Mouse (Mus musculus) layer of hippocampus, adult 18-20 months (tissue): Measurements from ENCODE around the gene Gm11562. TPM values are rescaled to one million over a fixed set of nuclear protein-coding genes. Genes with fewer than 3 reads are reported as not detected.
"Not testable (repeated sequence)": the region's sequence is repeated elsewhere in the genome, so short reads cannot be mapped to it uniquely, and the experiment has no call there.

Source experiments
- DNase-seq, 2 experiments: peaks; one replicate each; pipeline ENCODE4 v3.0.0; 2022; ENCODE audit warnings: low spot score in 2 of 2
- long read RNA-seq: library from polyadenylated mRNA; stranded (forward); transcript quantifications from one replicate; pipeline ENCODE4 v2.0.0, GENCODE M21; 2021
- total RNA-seq, 2 experiments: library from RNA; stranded (reverse); gene quantifications; 2 replicates each; pipeline ENCODE4 v1.2.3; 2021

Gene Gm11562
- total RNA-seq = not detected
- long read RNA-seq = 0 reads

DNA sequence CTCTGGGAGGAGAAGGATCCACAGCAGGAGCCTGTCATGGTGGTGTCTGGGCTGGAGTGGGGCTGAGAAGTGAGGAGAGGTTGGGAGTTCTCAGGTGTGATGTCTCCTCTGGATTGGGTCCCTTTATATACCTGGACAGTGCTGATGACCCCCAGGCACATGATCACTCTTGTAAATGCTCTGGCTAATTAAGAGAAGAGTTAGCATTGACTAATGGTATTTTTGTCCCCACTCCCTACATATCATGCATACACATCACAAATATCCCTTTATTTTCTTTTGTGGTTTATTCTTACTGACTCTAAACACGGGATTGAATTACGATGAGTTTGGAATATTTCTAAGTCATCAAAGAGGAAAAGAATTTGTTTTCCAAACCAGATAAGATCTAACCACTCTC lies at the start of gene Gm11562:
Gene Gm11562, minus strand, starts transcription at position 101 of the 400 bp plus-strand sequence.
- DNase-seq = no peak

DNA sequence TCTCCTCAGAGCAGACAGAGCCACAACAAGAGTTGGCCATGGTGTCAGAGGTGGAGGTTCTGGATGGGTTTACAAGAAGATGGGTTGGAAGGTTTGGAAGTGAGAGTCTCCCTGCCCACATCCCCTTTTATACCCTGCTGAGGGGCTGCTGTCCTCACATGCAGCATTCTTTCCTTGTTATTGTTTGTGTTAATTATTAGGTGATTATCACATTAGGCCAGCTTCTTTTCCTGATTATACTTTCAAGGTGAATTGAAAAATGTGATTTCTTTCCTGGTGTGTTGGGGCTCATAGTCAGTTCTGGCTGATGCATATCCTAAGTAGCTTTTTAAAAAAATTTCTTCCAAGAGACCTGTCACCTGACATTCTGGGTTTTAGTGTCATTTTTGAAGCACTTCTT lies 45.6 kb upstream of the Gm11562 start, which contains the start of gene Krtap4-6:
Gene Krtap4-6, minus strand, starts transcription at position 101 of the 400 bp plus-strand sequence.
- DNase-seq = no peak

DNA sequence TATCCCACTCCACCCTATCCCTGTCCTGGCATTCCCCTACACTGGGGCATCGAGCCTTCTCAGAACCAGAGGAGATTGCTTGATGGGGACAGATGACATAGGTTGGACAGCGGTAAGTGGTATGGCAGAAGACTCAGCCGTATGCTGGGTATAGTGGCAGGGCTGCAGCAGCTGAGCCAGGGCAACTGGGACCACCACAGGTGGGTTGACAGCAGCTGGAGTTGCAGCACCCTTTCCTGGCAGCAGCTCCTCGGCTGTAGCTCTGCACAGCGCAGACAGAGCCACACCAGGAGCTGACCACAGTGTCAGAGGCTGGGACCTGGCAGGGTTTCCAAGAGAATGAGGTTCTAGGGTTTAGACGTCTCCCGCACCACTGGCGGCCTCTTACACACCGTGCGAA lies 42.6 kb upstream of the Gm11562 start:
- DNase-seq = no peak

DNA sequence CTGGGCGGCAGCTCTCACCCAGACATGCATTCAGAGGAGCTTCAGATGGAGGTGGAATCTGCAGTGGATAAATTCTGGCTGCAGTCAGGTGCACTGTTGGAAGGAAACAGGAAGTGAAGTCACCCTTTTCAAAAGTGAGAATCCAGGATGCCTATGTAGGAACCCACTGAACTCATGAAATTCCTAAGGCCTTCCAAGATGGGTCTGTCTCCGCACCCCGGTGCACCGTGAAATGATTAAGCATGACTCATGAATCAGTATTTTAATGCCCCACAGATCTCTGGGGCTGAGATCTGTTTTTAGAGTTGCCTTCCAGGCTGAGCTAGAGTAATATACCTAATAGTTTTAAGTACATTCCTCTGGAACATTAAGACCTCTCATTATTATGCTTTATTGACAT lies 39.0 kb upstream of the Gm11562 start:
- no peak for DNase-seq

GRCm38 (mm10) chr11:99658467-99659010 lies 38.3 kb upstream of the Gm11562 start, which contains the start of gene Gm11563:
Gene Gm11563, minus strand, starts transcription at chr11:99658960.
- DNase-seq = not testable (repeated sequence)

GRCm38 (mm10) chr11:99657051-99657450 lies 36.8 kb upstream of the Gm11562 start:
- DNase-seq = no peak

- DNase-seq = no peak
These were observed 29.9 kb upstream of the Gm11562 start, which contains the start of gene Gm11555 for GRCm38 (mm10) chr11:99650136-99650535. Gene Gm11555, minus strand, starts transcription at chr11:99650236.

DNA sequence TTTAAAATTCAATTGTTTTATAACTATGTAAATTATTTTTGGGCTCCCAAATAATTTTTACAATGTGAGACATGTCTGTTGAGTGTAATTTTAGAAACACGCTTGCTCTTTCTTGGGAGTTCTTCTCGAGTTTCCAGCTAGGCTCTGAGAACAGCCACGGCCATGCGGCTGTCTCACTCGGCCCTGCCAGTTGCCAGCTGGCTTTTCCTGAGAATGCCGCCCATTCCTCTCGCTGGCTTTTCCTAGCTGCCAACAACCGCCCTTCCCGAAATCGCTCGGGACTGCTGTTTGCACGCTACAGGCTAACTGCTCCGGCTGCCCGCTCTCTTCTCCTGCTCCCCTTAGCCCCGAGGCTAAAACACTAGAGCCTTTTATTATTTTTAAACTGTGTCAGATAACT lies 26.2 kb upstream of the Gm11562 start:
- DNase-seq = peak in 1 of 2 experiments; percentile 2

DNA sequence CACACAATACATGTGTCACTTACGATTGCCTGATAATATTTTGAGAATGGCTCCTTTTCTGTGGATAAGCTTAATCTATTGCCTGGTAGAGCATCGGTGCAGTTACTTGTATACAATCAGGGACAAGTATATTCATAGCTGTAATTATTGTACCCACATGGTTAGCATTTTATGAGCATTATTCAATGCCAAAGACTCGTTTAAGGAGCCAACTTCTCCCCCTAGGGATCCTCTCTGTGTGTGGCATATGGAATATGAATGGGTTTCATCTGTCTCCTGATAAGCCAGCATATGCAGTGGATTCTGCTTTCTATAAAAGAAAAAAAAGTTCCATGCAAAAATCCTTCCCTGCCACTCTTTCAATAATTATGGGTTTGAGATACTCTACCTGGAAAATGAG lies 24.1 kb upstream of the Gm11562 start:
- peak in 1 of 2 experiments; percentile 47 for DNase-seq

GRCm38 (mm10) chr11:99643635-99644139 lies 23.5 kb upstream of the Gm11562 start, which contains the start of gene Krtap4-7:
Gene Krtap4-7, minus strand, starts transcription at chr11:99644089.
- not testable (repeated sequence) for DNase-seq

DNA sequence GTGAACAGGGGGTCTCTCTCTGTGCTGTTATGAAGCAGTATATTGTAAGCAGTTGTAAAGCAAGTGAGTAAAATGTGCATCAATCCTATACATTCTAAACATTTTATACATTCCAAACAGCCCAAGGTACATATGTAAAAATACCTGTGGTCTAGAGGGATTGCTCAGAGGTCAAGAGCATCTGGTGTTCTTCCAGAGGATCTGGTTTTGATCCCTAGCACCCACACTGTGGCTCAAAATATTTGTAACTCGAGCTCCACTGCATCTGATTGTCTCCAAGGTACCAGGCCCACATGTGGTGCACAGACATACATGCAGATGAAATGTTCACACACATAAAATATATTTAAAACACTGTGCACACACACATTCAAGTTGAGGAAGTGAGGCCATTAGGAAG lies 20.7 kb upstream of the Gm11562 start:
- no peak for DNase-seq

- no peak for DNase-seq
These were observed 16.9 kb upstream of the Gm11562 start for GRCm38 (mm10) chr11:99637086-99637485.

- DNase-seq = no peak
These were observed 14.5 kb upstream of the Gm11562 start, which contains the start of gene Krtap4-2 for GRCm38 (mm10) chr11:99634653-99635134. Gene Krtap4-2, minus strand, starts transcription at chr11:99635084.

DNA sequence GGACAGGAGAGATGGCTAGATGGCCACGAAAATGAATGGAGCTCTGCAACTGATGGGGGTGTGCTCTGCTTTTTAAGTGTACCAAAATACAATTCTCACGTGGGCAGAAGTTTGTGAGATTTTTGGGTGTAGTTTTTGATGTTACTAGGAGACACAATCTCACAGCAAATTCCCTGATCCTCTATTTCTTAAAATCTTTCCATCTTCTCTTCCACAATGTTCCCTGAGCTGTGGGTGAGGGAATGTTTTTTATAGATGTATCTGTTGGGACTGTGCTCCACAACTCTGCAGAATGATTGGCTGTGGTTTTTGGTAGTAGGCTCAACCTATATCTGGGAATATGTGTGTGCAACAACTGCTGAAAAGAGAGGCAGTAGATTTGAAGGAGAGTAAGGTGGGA lies 13.1 kb upstream of the Gm11562 start:
- no peak for DNase-seq

- no peak for DNase-seq
These were observed 10.7 kb upstream of the Gm11562 start for GRCm38 (mm10) chr11:99630890-99631289.

- DNase-seq = no peak
These were observed 7.9 kb upstream of the Gm11562 start, which contains the start of gene Krtap4-1 for GRCm38 (mm10) chr11:99628138-99628537. Gene Krtap4-1, minus strand, starts transcription at chr11:99628238.

GRCm38 (mm10) chr11:99614796-99615363 lies 5.4 kb downstream of the Gm11562 start, which contains the start of gene Krtap2-4:
Gene Krtap2-4, minus strand, starts transcription at chr11:99614846.
- no peak for DNase-seq

DNA sequence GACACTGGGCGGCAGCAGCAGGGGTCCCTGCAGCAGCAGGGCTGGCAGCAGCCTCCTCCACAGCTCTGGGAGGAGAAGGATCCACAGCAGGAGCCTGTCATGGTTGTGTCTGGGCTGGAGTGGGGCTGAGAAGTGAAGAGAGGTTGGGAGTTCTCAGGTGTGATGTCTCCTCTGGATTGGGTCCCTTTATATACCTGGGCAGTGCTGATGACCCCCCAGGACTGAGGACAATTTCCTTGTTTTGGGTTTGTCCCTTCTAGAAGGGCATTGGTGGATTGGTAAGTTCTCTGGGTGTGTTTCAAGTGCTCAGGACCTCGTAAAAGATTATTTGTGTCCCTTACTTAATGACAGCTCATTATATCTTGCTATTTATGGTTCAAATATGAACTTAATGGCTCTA lies 10.1 kb downstream of the Gm11562 start, which contains the start of gene Gm11937:
Gene Gm11937, minus strand, starts transcription at position 101 of the 400 bp plus-strand sequence.
- not testable (repeated sequence) for DNase-seq

- peak; percentile 42 to 62 for DNase-seq
These were observed 11.1 kb downstream of the Gm11562 start for GRCm38 (mm10) chr11:99609126-99609525.

- DNase-seq = not testable (repeated sequence)
These were observed 17.0 kb downstream of the Gm11562 start, which contains the start of gene Gm11938 for GRCm38 (mm10) chr11:99603208-99603607. Gene Gm11938, minus strand, starts transcription at chr11:99603308.

GRCm38 (mm10) chr11:99597742-99598141 lies 22.5 kb downstream of the Gm11562 start, which contains the start of gene Krtap9-3:
Gene Krtap9-3, minus strand, starts transcription at chr11:99598105.
- DNase-seq = not testable (repeated sequence)

- DNase-seq = no peak
These were observed 29.3 kb downstream of the Gm11562 start, which contains the start of gene Krtap1-3 for GRCm38 (mm10) chr11:99590981-99591380. Gene Krtap1-3, minus strand, starts transcription at chr11:99591339.
